Mouse (Mus musculus): ENCODE results near the gene Flii.

Gene Flii

GRCm38 (mm10) chr11:60727392-60728140 lies 503 bp upstream of the Flii start:
- intact Hi-C loops (cut with DNase I), result no loop called here

GRCm38 (mm10) chr11:60719263-60719662 lies 7.8 kb downstream of the Flii start:
- intact Hi-C loops (cut with DNase I), result no loop called here

- intact Hi-C loops (cut with DNase I), result no loop called here
Measured at GRCm38 (mm10) chr11:60715833-60716232, 11.2 kb downstream of the Flii start.

- intact Hi-C loops (cut with DNase I), result no loop called here
Measured at GRCm38 (mm10) chr11:60712639-60713255, 14.3 kb downstream of the Flii start.

GRCm38 (mm10) chr11:60712040-60712439 lies 15.0 kb downstream of the Flii start:
- intact Hi-C loops (cut with DNase I), result no loop called here

- intact Hi-C loops (cut with DNase I), result no loop called here
Measured at GRCm38 (mm10) chr11:60711218-60711617, 15.8 kb downstream of the Flii start.

GRCm38 (mm10) chr11:60709481-60710465 lies 17.3 kb downstream of the Flii start:
- intact Hi-C loops (cut with DNase I), result no loop called here

- intact Hi-C loops (cut with DNase I), result no loop called here
Measured at GRCm38 (mm10) chr11:60708631-60709030, 18.4 kb downstream of the Flii start.

- intact Hi-C loops (cut with DNase I), result no loop called here
Measured at GRCm38 (mm10) chr11:60707672-60708071, 19.4 kb downstream of the Flii start.

GRCm38 (mm10) chr11:60706696-60707480 lies 20.2 kb downstream of the Flii start:
- intact Hi-C loops (cut with DNase I), result no loop called here

- intact Hi-C loops (cut with DNase I), result no loop called here
Measured at GRCm38 (mm10) chr11:60706076-60706475, 21.0 kb downstream of the Flii start.

- intact Hi-C loops (cut with DNase I), result no loop called here
Measured at GRCm38 (mm10) chr11:60705255-60705654, 21.8 kb downstream of the Flii start.

GRCm38 (mm10) chr11:60704023-60704880 lies 22.8 kb downstream of the Flii start:
- intact Hi-C loops (cut with DNase I), result no loop called here

- intact Hi-C loops (cut with DNase I), result no loop called here
Measured at GRCm38 (mm10) chr11:60703131-60703530, 23.9 kb downstream of the Flii start.

GRCm38 (mm10) chr11:60701611-60702010 lies 25.5 kb downstream of the Flii start:
- intact Hi-C loops (cut with DNase I), result no loop called here

- intact Hi-C loops (cut with DNase I), result no loop called here
Measured at GRCm38 (mm10) chr11:60700320-60701185, 26.5 kb downstream of the Flii start.

GRCm38 (mm10) chr11:60699524-60700075 lies 27.5 kb downstream of the Flii start, which contains the start of gene Llgl1:
Llgl1 (plus strand) TSS chr11:60699723.
- intact Hi-C loops (cut with DNase I), result loop anchor here (5.0 kb wide), 2 partner anchors 73 to 128 kb away; no protein-coding TSS in a partner anchor

GRCm38 (mm10) chr11:60698806-60699523 lies 28.1 kb downstream of the Flii start:
- intact Hi-C loops (cut with DNase I), result loop anchor here (5.0 kb wide), 2 partner anchors 73 to 128 kb away; no protein-coding TSS in a partner anchor

All from adrenal gland (tissue).